Mouse (Mus musculus) cerebellum, adult 9-11 months (tissue): ENCODE results near the gene Fam186b.

ENCODE experiments used
- DNase-seq: peaks from one replicate; pipeline ENCODE4 v3.0.0; 2022

Gene Fam186b

DNA sequence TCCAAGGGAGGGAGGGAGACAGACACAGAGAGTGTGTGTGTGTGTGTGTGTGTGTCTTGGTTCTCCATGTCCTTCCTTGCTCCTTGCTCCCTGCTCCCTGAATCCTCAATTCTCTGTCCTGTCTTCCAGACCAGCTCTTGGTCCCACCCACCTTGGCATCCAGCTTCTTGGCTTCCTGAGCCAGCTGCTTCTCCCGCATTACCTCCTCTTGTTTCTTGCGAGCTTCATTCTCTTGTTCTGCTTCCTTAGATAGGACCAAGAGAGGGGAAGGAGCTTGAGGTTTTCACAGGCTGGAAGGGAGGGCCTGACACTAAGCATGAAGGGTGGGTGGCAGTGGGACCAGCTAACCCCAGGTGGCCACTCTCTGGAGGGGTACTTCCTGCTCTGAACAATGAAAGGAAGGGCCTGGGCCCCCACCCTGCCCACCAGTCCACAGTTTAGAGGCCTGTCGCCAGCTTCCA lies 23.8 kb upstream of the Fam186b start:
- no peak for DNase-seq

DNA sequence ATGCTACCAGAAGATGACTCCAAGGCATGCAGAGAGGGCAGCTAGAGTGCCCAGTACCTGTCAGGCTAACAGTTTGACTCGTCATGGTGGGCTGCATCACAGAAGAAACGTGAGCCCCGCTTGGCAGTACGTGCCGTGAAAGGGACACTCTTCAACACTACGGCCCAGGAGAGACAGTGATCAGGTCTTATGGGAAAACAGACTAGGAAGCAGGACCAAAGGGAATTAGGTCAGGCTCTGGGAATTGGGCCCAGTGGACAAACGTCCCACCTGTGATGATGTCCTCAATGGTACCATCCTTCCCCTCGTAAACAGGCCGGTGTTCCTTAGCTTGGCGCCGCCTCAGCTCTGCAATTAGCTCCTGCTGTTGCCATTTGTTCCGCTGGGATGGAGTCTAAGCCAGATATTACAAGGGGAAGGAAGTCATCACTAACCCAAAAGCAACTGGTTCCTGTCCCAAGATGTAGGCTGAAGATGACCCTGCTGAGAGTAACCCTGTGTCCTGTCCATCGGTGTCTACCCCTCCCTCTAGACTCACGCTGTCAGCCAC lies 23.2 kb upstream of the Fam186b start:
- peak; percentile 81 for DNase-seq

DNA sequence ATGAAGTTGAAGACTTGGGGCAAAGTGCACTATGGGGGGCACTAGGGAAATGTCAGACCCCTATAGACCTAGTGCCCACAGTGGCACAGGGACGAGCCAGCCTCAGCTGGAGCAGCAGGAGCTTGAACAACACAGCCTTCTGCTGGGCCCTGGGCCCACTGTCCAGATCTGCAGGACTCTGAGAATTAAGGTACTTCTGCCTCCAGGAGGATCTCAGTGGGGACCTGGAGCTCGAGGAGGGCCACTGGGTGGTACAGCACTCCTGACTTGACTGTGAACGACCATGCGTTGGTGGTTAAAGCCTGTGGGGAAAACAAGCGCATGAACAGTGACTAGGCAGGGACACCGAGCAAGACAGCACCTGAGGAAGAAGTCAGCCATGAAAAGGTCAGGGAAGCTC lies 22.4 kb upstream of the Fam186b start:
- DNase-seq: peak; percentile 30

DNA sequence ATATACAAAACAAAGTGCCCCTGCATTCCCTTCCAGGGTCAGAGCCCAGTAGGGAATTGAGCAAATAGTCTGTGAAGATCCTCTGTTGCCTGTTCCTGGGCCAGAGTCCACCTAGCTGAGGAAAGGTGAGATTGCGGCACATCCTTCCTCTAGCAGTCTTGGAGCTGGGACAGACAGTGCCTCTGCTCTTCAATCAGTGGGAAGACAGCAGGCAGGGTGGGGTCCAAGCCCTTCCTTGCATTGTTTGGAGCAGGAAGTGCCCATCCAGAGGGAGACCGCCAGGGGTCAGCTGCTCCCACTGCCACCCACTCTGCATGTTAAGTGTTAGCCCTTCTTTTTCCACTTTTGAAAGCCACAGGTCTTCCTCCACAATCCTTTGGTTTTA lies 21.6 kb upstream of the Fam186b start:
- DNase-seq: peak; percentile 25

DNA sequence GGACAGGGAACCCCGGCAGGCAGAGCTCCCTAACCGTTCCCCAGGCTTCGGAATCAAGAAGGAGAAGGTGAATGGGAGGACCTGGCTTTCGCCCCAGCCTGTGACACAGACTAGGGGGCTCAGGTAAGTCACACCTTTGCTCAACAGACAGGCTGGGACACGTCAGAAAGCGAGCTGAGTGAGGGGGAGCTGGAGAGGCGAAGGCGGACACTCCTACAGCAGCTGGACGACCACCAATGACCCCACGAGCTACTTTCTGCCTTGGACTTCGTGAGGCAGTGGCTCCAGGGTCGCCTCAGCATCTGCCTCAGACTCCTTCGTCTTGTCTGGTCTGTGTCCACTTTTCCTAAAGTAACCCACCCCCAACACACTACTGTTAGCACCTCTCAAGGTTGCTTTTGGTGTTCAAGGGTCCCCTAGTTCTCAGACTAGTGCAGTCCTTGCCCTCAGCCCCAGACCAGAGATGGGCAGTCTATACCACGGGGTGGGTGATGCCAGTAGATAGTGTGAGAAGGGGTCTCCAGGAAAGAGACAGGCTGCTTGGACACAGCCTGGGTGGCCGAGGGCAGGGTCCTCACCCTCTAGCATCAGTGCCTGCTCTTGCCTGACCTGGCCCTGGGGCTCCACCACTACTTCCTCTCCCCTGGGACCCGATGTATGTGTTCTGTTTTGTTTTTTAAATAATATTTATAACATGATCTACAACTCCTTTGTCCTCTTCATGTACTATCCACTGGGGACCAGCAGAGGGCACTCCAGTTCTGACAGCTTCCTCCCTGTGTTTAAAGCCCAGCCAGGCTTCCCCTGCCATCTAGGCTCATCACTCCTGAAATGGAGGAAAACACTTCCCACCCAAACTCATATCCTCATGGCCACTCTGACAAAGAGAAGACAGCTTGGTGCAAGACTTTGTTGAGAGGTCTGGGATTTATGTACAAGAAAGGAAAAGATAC lies 20.9 kb upstream of the Fam186b start:
- peak; percentile 76 for DNase-seq

DNA sequence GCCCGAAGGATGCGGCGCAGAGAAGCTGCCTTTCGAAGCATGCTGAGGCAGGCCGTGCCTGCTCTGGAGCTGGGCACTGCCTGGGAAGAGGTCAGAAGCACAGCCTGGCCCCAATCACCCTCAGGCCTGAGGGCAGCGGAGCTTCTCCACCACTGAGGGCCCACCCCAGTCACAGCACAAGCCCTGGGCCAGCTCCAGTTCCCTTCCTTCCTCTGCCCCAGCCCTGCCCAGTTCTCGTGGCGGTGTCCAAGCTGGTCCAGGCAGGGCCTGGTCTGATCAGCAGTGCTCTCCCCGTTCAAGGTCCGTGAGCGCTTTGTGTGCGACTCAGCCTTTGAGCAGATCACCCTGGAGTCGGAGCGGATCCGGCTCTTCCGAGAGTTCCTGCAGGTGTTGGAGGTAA lies 19.2 kb upstream of the Fam186b start:
- no peak for DNase-seq

DNA sequence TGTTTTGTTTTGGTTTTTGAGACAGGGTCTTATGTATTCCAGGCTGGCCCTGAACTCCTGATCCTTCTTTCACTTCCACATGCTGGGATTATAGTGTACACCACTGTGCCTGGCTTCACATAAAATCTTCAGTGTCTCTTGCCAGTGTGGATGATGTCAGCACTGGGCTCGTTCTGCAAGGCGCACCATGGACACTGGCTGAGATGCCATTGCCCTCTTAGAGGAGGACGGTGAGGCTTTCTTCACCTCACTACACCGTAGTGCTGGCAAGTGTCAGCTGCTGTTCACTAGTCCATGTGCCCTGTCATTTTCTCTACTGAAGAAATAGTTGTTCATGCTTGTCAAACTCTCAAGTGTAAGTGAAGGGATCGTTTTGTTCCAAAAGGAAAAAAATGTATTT lies 14.9 kb upstream of the Fam186b start:
- no peak for DNase-seq

DNA sequence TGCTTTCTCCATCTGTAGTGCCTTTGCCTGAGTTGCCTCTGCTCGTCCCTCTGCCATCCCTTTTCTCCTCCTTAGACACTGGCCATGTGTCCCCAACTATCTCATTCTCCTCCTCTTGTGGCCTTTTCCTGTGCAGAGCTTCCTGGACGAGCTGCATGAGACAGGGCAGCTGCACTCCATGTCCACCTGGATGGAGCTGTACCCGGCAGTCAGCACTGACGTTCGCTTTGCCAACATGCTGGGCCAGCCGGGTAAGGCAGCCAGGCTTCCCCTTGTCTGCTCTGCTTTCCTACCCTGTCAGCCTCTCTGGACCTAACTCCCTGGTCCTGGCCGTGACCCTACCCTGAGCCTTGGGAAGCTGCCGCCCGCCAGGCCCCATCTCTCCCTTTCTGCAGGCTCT lies 13.9 kb upstream of the Fam186b start:
- no peak for DNase-seq

DNA sequence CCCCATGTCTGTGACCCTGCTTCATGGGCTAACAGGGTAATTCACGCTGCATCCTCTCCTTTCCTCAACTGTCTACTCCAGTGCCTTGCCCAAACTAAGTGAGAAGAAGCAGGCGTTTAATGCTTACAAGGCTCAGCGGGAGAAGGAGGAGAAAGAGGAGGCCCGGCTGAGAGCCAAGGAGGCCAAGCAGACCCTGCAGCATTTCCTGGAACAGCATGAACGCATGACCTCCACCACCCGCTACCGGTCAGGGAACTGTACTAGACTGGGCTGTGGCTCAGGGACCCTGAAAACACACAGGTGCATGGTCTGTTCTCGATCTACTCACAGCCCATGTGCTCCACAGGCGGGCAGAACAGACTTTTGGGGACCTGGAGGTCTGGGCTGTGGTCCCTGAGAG lies 11.8 kb upstream of the Fam186b start:
- DNase-seq: no peak

DNA sequence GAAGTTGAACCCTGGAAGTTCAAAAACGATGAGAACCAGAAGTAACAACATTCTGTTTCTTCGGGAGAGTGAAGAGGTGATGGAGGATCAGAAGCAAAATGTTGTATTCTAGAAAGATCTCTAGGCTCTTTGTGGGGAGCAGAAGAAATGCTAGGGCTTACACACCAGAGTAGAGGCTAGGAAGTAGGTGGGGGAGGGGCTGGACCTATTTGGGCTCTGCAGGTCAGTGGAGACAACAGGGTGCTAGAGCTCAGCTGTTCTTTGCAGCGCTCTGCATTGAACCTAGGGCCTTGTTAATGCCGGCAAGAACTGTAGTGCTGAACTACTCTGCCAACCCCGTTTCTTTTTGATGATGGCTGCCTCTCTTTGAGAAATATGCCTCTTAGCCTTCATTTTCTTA lies 525 bp upstream of the Fam186b start:
- peak; percentile 39 for DNase-seq

DNA sequence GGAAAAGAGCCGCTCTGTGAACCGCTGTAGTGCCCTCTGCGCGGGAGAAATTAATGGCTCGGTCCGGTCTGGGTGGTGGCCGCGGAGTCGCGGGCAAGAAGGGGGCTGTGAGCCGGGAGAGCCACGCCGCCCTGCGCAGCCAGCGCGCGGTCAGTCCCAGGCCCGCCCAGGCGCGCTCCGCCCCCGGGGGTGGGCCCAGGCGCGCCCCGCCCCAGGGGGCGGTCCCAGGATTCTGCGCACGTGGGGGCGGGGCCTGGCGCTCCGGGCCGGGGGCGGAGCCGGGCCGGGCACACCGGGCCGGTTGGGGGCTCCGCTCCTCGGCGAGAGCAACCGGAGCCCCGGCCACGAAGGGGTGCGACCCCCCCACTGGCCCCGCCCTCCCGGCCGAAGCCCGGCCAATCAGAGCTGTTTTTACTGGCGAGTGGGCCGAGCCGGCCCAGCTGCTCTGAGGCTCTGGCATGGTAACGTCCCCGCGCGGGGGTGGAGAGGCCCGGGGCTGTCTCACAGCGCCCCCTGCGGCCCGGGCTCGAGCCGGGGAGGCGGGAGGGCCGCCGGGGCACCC lies 794 bp downstream of the Fam186b start, which contains the start of gene Prpf40b:
Gene Prpf40b (plus strand): TSS at position 275 of the 562 bp plus-strand sequence.
- DNase-seq: peak; percentile 96

DNA sequence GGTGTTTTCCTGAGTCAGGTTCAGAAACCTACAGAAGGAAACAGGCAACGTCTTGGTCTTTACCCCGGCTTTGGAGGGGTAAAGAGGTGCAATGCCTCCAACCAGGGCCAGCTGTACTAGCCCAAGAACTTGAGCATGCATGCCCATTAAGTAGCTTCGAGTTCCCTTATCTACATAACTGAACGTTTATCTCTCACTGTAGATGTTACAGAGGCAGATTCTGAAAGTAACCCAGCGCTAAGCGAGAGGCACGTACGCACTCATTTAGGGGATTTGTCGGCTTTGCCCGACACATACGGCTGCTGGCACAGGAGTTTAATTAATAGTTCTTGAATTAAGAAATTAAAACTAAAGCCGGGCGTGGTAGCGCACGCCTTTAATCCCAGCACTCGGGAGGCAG lies 1.4 kb downstream of the Fam186b start:
- no peak for DNase-seq

DNA sequence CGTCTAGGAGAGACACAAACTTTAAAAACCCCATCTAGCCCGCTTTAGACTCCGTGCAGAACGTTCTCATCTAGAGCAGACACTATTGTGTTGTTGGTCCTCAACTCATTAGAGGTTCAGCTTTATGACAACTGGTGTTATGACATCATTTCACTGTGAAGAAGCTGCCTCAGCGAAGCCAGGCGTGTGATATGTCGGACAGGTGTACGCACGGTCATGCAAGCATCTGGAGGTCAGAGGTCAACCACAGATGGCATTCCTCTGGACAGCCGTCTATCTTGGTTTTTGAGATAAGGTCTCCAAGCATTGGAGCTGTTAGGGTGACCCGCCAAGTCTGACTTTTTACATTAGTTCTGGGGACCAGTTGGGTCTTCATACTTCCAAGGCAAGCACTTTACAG lies 5.1 kb downstream of the Fam186b start:
- no peak for DNase-seq

DNA sequence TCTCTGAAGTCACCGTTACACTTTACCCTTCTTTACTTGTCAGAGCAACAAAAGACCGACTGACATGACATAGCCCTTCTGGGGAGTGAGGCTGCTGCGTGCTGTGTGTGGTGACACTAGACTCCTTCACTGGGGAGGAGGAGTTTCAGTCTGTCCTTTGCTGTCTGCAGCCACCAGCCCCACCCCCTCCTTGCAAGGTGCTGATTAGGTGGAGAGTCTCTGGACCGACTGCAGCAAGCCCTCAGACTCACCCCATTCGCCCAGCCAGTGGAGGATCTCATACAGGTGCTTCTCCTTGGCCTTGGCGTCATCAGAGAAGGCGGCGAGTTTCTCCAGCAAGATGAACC lies 10.5 kb downstream of the Fam186b start:
- no peak for DNase-seq

DNA sequence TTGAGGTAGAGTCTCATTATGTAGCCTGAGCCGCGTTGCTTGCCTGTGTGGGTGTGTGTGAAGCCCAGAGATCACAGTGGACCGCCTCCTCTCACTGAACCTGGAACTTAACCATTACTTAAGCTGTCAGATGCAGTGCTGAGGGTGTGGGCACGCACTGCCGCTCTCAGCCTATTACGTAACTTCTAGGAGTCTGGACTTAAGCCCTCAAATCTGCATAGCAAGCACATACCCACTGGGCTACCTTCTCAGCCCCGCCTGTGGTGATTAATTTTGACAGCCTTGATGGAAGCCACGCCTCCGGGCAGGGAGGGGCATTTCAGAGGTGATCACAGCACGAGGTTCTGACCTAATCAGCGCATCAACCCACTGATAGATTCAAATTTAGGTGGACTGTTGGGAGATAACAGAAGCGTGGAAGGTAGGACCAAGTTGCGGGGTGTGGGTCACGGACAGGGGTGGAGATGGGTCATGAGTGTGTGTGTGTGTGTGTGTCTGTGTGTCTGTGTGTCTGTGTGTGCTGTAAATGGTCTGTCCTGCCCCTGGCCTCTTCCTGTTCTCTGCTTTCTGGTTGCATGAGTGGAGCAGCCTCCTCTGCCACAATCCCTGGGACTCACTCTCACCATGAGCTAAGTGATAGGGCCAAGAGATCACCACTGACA lies 11.0 kb downstream of the Fam186b start:
- no peak for DNase-seq

DNA sequence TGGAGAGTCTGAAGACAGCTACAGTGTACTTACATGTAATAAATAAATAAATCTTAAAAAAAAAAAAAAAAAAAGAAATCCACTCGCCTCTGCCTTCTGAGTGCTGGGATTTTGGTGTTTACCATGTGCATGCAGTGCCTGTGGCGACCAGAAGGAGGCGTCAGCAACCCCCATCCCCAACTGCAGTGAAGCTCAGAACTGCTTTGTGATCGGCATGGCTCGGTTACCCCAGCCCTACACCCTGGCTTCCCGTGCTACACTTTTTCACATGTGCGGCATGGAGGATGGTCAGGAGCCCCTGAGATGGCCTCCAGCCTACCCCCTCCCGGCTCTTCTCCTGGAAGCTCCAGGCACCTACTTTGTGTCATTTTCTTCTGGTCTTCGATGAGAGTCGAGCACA lies 12.2 kb downstream of the Fam186b start:
- no peak for DNase-seq

DNA sequence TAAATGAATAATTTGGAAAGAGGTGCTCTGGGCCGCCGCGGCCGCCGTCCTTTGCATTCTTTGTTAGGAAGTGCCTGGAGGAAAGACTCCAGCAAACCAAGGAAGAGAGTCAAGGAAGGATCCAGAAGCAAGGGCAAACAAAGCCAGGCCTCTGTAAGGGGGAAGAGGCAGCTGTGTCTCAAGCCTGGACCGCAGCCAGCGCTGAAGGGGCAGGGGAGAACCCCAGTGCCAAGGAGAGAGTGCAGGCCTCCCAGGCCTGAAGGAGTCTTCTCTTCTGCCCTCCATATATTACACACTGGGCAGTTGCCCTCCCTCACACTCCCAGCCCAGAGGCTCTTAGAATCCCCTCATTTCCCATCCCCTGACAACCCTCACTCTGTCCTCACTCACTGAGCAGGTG lies 17.4 kb downstream of the Fam186b start:
- no peak for DNase-seq

DNA sequence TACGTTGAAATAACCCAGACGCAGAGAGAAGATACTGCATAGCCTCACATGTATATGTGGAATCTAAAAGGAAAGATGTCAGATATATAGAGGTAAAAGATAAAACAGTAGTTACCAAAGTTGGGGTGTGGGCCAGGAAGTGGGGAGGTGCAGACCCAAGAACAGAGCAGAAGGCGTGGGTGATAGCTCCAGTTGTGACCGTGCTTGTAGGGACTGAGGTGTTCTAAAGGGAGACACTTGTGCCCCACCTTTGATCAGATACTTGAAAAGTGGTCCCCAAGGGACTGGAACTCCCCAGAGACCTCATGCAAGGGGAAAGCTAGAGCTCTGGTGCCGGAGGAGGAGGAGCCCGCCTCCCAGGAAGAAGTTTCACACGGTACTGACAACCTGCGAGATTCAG lies 19.6 kb downstream of the Fam186b start:
- no peak for DNase-seq

DNA sequence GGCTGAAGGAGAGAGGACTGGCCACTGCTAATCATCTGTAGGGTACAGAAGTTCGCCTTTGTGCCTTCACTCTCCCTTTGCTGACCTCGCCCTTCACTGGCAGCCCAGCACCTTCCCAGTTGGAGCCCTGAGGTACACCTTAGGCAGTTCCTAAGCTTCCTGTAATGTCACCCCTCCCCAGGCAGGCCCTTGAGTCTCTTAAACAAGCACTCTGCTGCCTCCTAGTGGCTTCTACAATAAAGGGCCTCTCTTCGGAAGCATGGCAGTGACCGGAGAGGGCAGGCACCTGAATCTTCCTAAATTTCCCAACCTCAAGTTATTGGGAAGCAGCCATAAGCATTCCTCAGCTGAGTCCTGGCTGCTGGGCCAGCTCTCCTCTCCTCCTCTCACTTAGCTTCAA lies 30.0 kb downstream of the Fam186b start:
- peak; percentile 69 for DNase-seq

DNA sequence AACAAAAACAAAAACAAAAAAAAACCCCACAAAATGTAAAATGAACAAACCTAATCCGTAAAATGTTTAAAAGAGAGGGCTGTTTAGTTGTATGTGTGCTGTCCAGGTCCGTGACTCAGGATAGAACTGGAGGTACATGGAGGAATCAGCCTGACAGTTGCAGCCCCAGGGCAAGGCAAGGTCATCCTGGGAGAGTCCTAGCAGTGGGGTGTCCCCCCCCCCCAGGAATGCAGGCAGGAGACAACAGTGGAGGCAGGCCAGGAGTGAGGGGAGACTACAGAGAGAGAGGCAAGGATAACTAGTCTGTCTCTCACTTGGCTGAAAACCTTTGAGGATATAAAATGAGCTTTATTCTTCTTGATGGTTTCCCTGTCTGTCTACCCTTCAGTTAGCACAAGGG lies 31.3 kb downstream of the Fam186b start:
- DNase-seq: no peak

DNA sequence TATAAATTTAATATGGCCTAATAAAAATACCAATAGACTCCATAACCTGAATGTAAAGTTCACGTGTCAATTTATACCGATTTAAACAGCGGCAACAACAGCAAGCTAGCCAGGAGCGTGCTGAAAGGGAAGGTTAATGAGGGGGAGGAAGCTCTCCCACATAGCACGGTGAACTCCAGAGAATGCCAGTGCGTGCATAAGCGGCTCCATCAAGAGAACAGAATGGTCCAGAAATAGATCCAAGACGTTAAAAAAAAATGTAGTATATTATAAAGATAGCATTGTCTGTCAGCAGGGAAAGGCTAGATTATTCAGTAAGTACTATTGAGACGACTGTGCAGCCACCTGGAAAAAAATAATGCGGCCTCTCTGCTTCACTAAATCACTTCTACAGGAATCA lies 33.0 kb downstream of the Fam186b start:
- DNase-seq: no peak

DNA sequence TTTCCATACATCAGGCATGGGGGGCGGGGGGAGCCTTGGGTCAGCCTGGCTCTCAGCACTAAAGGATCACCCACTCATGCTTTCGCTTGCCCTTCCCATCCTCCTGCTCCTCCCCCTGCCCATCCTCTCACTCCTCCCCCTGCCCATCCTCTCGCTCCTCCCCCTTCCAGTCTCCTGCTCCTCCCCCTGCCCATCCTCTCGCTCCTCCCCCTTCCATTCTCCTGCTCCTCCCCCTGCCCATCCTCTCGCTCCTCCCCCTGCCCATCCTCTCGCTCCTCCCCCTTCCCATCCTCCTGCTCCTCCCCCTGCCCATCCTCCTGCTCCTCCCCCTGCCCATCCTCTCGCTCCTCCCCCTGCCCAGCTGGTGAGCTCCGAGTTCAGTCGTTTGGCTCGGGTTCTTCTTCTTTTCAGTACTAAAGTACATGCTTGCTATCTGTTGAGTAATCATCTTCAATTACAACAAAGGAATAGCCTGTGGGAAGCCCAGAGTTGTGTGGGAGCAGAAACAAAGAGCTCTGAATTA lies 35.9 kb downstream of the Fam186b start:
- no peak for DNase-seq

DNA sequence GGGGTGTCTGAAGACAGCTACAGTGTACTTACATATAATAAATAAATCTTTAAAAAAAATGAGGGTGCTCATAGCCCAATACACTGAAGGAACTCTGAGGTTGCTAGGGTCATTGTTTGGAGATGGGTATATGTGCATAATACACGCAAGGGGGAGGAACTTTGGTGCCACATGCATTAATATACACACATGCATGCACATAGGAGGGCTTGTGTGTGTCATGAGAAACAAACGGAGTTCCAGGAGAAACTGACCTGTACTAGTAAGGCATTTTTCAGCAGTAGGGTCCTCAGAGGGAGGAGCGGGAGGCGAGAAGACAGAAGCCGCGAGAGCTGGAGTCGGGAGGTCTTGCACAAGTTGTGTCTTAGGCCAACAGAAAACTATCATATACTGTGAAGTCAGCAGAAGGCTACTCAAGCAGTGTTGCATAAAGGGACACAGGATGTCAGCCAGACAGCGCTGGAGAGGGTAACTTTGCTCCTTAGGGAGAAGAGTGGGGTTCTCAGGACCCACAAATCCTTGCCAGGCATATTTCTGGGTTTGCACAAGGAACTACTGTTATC lies 36.4 kb downstream of the Fam186b start:
- DNase-seq: no peak
